Mouse (Mus musculus): ENCODE data around the gene Zfand2a. TPM values are rescaled to one million over a fixed set of nuclear protein-coding genes. Genes with fewer than 3 reads are reported as not detected.
A peak's percentile ranks its signal among the peaks of the same experiment; 100 is the strongest.

Gene Zfand2a
- total and polyA plus RNA-seq, 2 experiments from 2014 or later, result 5.6 to 16.6 TPM

GRCm38 (mm10) chr5:139466373-139466772 is 18.0 kb downstream of the Zfand2a start:
- TF ChIP-seq EP300 (IDR thresholded peaks at IDR 0.05; ENCODE audit: low read depth) (no peak), CTCF (IDR thresholded peaks at IDR 0.05; ENCODE audit: low read depth) (no peak)
- DNase-seq (ENCODE audit: low spot score), result no peak
- no peaks in the 10 kb centered on the region for H3K9me3 ChIP-seq (replicated peaks; ENCODE audit: control insufficient read depth, low read length)
- ATAC-seq (ENCODE audit: insufficient read depth, low read depth), result no peak
- H3K36me3 ChIP-seq (replicated peaks; ENCODE audit: control insufficient read depth, insufficient read depth, low read length), result peaks cover 3% of the 10 kb centered on the region; the same call in 1 of the 2 replicates
- no peak overlapping the region for H3K9ac ChIP-seq (replicated peaks; ENCODE audit: low read depth, low read length)
- WGBS, result 66% methylated on average over 2 of the region's 2 CpGs
- H3K4me2 ChIP-seq (ENCODE audit: low read depth, low read length), result no peak overlapping the region
- H3K4me1 ChIP-seq (ENCODE audit: control insufficient read depth, insufficient read depth), result no peaks in the 10 kb centered on the region
- no peak overlapping the region for H3K27ac ChIP-seq (ENCODE audit: low read depth)
- H3K4me3 ChIP-seq (ENCODE audit: low read depth, low read length), result no peak overlapping the region
- no peaks in the 10 kb centered on the region for H3K27me3 ChIP-seq (ENCODE audit: control insufficient read depth, insufficient read depth, low read length)

GRCm38 (mm10) chr5:139464874-139465273 is 19.5 kb downstream of the Zfand2a start:
- Histone ChIP-seq H3K9me3 (replicated peaks; ENCODE audit: control insufficient read depth, low read length) (no peaks in the 10 kb centered on the region), H3K36me3 (replicated peaks; ENCODE audit: control insufficient read depth, insufficient read depth, low read length) (no peaks in the 10 kb centered on the region), H3K4me3 (ENCODE audit: low read depth, low read length) (no peak overlapping the region), H3K9ac (replicated peaks; ENCODE audit: low read depth, low read length) (no peak overlapping the region), H3K4me1 (ENCODE audit: control insufficient read depth, insufficient read depth) (peaks cover 5% of the 10 kb centered on the region; the same call in 1 of the 2 replicates), H3K27me3 (ENCODE audit: control insufficient read depth, insufficient read depth, low read length) (no peaks in the 10 kb centered on the region), H3K4me2 (ENCODE audit: low read depth, low read length) (no peak overlapping the region), H3K27ac (ENCODE audit: low read depth) (no peak overlapping the region)
- TF ChIP-seq EP300 (IDR thresholded peaks at IDR 0.05; ENCODE audit: low read depth) (no peak), CTCF (IDR thresholded peaks at IDR 0.05; ENCODE audit: low read depth) (no peak)
- DNase-seq (ENCODE audit: low spot score) (no peak), ATAC-seq (ENCODE audit: insufficient read depth, low read depth) (no peak)
- WGBS, result 38% methylated on average over 4 of the region's 4 CpGs

- ATAC-seq (ENCODE audit: insufficient read depth, low read depth) (peak; percentile 99), DNase-seq (ENCODE audit: low spot score) (peak; percentile 93)
- Histone ChIP-seq H3K4me3 (ENCODE audit: low read depth, low read length) (peak within 1 kb of the TSS; percentile 60), H3K4me1 (ENCODE audit: control insufficient read depth, insufficient read depth) (peaks cover 7% of the 10 kb centered on the region; the same call in 1 of the 2 replicates), H3K36me3 (replicated peaks; ENCODE audit: control insufficient read depth, insufficient read depth, low read length) (no peaks in the 10 kb centered on the region), H3K27ac (ENCODE audit: low read depth) (no peak within 1 kb of the TSS), H3K9me3 (replicated peaks; ENCODE audit: control insufficient read depth, low read length) (no peaks in the 10 kb centered on the region), H3K4me2 (ENCODE audit: low read depth, low read length) (peak within 1 kb of the TSS; percentile 84), H3K27me3 (ENCODE audit: control insufficient read depth, insufficient read depth, low read length) (no peaks in the 10 kb centered on the region), H3K9ac (replicated peaks; ENCODE audit: low read depth, low read length) (peak within 1 kb of the TSS; percentile 44)
- TF ChIP-seq EP300 (IDR thresholded peaks at IDR 0.05; ENCODE audit: low read depth), result no peak
- TF ChIP-seq CTCF (IDR thresholded peaks at IDR 0.05; ENCODE audit: low read depth), result no peak
- 6% methylated on average over 37 of the region's 42 CpGs for WGBS
Measured at GRCm38 (mm10) chr5:139460384-139461067, 23.8 kb downstream of the Zfand2a start, which contains the start of gene 3110082I17Rik. Gene 3110082I17Rik, minus strand, starts transcription at chr5:139460527.

GRCm38 (mm10) chr5:139459938-139460337 is 24.4 kb downstream of the Zfand2a start:
- peak overlapping the region; percentile 60 for H3K4me3 ChIP-seq (ENCODE audit: low read depth, low read length)
- ATAC-seq (ENCODE audit: insufficient read depth, low read depth) (0 out of 2 replicates have a peak, but pooled peaks have one; percentile 1), DNase-seq (ENCODE audit: low spot score) (no peak)
- H3K27ac ChIP-seq (ENCODE audit: low read depth), result no peak overlapping the region
- H3K27me3 ChIP-seq (ENCODE audit: control insufficient read depth, insufficient read depth, low read length), result no peaks in the 10 kb centered on the region
- H3K9ac ChIP-seq (replicated peaks; ENCODE audit: low read depth, low read length), result peak overlapping the region; percentile 44
- TF ChIP-seq CTCF (IDR thresholded peaks at IDR 0.05; ENCODE audit: low read depth) (no peak), EP300 (IDR thresholded peaks at IDR 0.05; ENCODE audit: low read depth) (no peak)
- peaks cover 7% of the 10 kb centered on the region; the same call in 1 of the 2 replicates for H3K4me1 ChIP-seq (ENCODE audit: control insufficient read depth, insufficient read depth)
- no peaks in the 10 kb centered on the region for H3K36me3 ChIP-seq (replicated peaks; ENCODE audit: control insufficient read depth, insufficient read depth, low read length)
- no peaks in the 10 kb centered on the region for H3K9me3 ChIP-seq (replicated peaks; ENCODE audit: control insufficient read depth, low read length)
- 8% methylated on average over 10 of the region's 10 CpGs for WGBS
- peak overlapping the region; percentile 84 for H3K4me2 ChIP-seq (ENCODE audit: low read depth, low read length)

- no peak for ATAC-seq (ENCODE audit: insufficient read depth, low read depth)
- no peak overlapping the region for H3K4me3 ChIP-seq (ENCODE audit: low read depth, low read length)
Measured at GRCm38 (mm10) chr5:139457241-139457640, 27.1 kb downstream of the Zfand2a start.

More at GRCm38 (mm10) chr5:139457241-139457640, 27.1 kb downstream of the Zfand2a start:
- H3K27me3 ChIP-seq (ENCODE audit: control insufficient read depth, insufficient read depth, low read length), result no peaks in the 10 kb centered on the region
- H3K9me3 ChIP-seq (replicated peaks; ENCODE audit: control insufficient read depth, low read length), result no peaks in the 10 kb centered on the region
- H3K36me3 ChIP-seq (replicated peaks; ENCODE audit: control insufficient read depth, insufficient read depth, low read length), result no peaks in the 10 kb centered on the region
- H3K9ac ChIP-seq (replicated peaks; ENCODE audit: low read depth, low read length), result no peak overlapping the region
- H3K4me1 ChIP-seq (ENCODE audit: control insufficient read depth, insufficient read depth), result peaks cover 7% of the 10 kb centered on the region; the same call in 1 of the 2 replicates
- WGBS, result 88% methylated on average over 8 of the region's 8 CpGs
- DNase-seq (ENCODE audit: low spot score), result no peak
- no peak overlapping the region for H3K27ac ChIP-seq (ENCODE audit: low read depth)
- no peak overlapping the region for H3K4me2 ChIP-seq (ENCODE audit: low read depth, low read length)
- TF ChIP-seq CTCF (IDR thresholded peaks at IDR 0.05; ENCODE audit: low read depth) (no peak), EP300 (IDR thresholded peaks at IDR 0.05; ENCODE audit: low read depth) (no peak)
